Mouse (Mus musculus) stomach, embryonic 16.5 days (tissue): ENCODE results near the gene Nup133. TPM values are rescaled to one million over a fixed set of nuclear protein-coding genes. Genes with fewer than 3 reads are reported as not detected.
A peak's percentile ranks its signal among the peaks of the same experiment; 100 is the strongest.

ENCODE experiments used
- ATAC-seq: fragments of 200-750 bp; cut with Nextera tagmentation; 2 replicates; pipeline ENCODE4 v1.8.0; 2017; ENCODE audit warnings: moderate number of reproducible peaks, moderate TSS enrichment; ENCODE audit not compliant: insufficient read depth, low FRiP score
- H3K27ac ChIP-seq: fragments of 300-500 bp; sonication (generic); 2 replicates; pipeline ENCODE4 v1.5.1; 2014; ENCODE audit warnings: low read length
- H3K27me3 ChIP-seq: fragments of 300-500 bp; sonication (generic); 2 replicates; pipeline ENCODE4 v1.6.1; 2014; ENCODE audit warnings: low read length, control low read depth, mixed read lengths; ENCODE audit not compliant: control insufficient read depth, insufficient read depth
- H3K36me3 ChIP-seq: fragments of 300-500 bp; sonication (generic); 2 replicates; pipeline ENCODE4 v1.6.1; 2014; ENCODE audit warnings: low read length; ENCODE audit not compliant: control insufficient read depth, insufficient read depth
- H3K4me1 ChIP-seq: fragments of 300-500 bp; sonication (generic); 2 replicates; pipeline ENCODE4 v1.6.1; 2014; ENCODE audit warnings: low read length, control low read depth, mixed read lengths; ENCODE audit not compliant: control insufficient read depth, insufficient read depth
- H3K4me2 ChIP-seq: fragments of 300-500 bp; sonication (generic); 2 replicates; pipeline ENCODE4 v1.6.1; 2014; ENCODE audit warnings: low read depth, low read length, mixed read lengths
- H3K4me3 ChIP-seq: fragments of 300-500 bp; sonication (generic); replicated peaks from 2 replicates; pipeline ENCODE4 v1.5.1; 2014; ENCODE audit warnings: mild to moderate bottlenecking, low read length
- H3K9ac ChIP-seq: fragments of 300-500 bp; sonication (generic); 2 replicates; pipeline ENCODE4 v1.6.1; 2014; ENCODE audit warnings: low read length
- H3K9me3 ChIP-seq: fragments of 300-500 bp; sonication (generic); replicated peaks from 2 replicates; pipeline ENCODE4 v1.6.1; 2016; ENCODE audit warnings: low read length, control low read depth; ENCODE audit not compliant: control insufficient read depth
- WGBS: fragments of 180-500 bp; shearing (Covaris S2); extraction: QIAGEN DNeasy Blood & Tissue Kit; methylation state at CpG from one replicate; pipeline ENCODE4 v1.1.7; 2014; 5-methylcytosine and 5-hydroxymethylcytosine counted together
- polyA plus RNA-seq: library from polyadenylated mRNA; unstranded; fragments of >200 nt; fragmentation: Nextera tagmentation; extraction: Ambion mirVana; gene quantifications from 2 replicates; pipeline ENCODE4 v1.2.1, GENCODE M21; 2015

Nup133 gene
- polyA plus RNA-seq, 1 experiment from 2014 or later, result 28.3 TPM

DNA sequence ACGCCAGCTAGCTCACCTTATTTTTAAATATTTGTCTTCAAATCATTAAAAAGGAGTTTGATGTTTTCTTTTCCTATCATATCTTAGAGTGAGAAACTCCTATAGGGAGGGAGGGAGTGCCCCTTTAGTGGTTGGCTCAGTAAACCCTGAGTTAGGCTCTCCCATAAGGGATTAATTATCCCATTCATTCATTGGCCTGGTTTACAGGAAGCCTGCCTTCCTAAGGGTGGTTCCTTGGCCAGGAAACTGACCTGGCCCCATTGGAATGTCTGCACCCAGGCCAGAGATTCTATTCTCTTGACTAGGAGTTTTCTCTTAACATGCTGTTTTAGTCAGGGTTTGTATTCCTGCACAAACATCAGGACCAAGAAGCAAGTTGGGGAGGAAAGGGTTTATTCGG is 61.1 kb downstream of the Nup133 start:
- H3K9me3 ChIP-seq, result no peaks in the 10 kb centered on the region
- 77% methylated on average over 2 of the region's 2 CpGs for WGBS
- peaks cover 5% of the 10 kb centered on the region for H3K4me1 ChIP-seq
- no peak overlapping the region for H3K27ac ChIP-seq
- peaks cover 24% of the 10 kb centered on the region for H3K27me3 ChIP-seq
- no peaks in the 10 kb centered on the region for H3K36me3 ChIP-seq
- no peak overlapping the region for H3K9ac ChIP-seq
- H3K4me3 ChIP-seq, result no peak overlapping the region
- ATAC-seq, result no peak
- no peak overlapping the region for H3K4me2 ChIP-seq

- H3K4me2 ChIP-seq, result no peak overlapping the region
- no peak for ATAC-seq
- no peak overlapping the region for H3K27ac ChIP-seq
- H3K4me1 ChIP-seq, result peaks cover 5% of the 10 kb centered on the region
- no peak overlapping the region for H3K4me3 ChIP-seq
- no peaks in the 10 kb centered on the region for H3K9me3 ChIP-seq
- WGBS, result 94% methylated on average over 4 of the region's 4 CpGs
- H3K9ac ChIP-seq, result no peak overlapping the region
- peaks cover 16% of the 10 kb centered on the region for H3K27me3 ChIP-seq
- no peaks in the 10 kb centered on the region for H3K36me3 ChIP-seq
These were observed 61.9 kb downstream of the Nup133 start for GRCm38 (mm10) chr8:123887163-123887562.

GRCm38 (mm10) chr8:123884721-123885565 is 64.1 kb downstream of the Nup133 start:
- H3K36me3 ChIP-seq, result no peaks in the 10 kb centered on the region
- no peaks in the 10 kb centered on the region for H3K27me3 ChIP-seq
- peak; percentile 69; the same call in 1 of the 2 replicates for ATAC-seq
- 6% methylated on average over 14 of the region's 14 CpGs for WGBS
- H3K4me2 ChIP-seq, result no peak overlapping the region
- no peaks in the 10 kb centered on the region for H3K9me3 ChIP-seq
- no peak overlapping the region for H3K4me3 ChIP-seq
- H3K27ac ChIP-seq, result peak overlapping the region; percentile 14; the same call in 1 of the 2 replicates
- no peak overlapping the region for H3K9ac ChIP-seq
- H3K4me1 ChIP-seq, result peaks cover 5% of the 10 kb centered on the region

- Histone ChIP-seq H3K4me2 (no peak overlapping the region), H3K4me3 (no peak overlapping the region), H3K9me3 (no peaks in the 10 kb centered on the region), H3K4me1 (peaks cover 5% of the 10 kb centered on the region), H3K36me3 (no peaks in the 10 kb centered on the region), H3K27ac (no peak overlapping the region), H3K9ac (no peak overlapping the region), H3K27me3 (no peaks in the 10 kb centered on the region)
- ATAC-seq, result no peak
- WGBS, result 78% methylated on average over 4 of the region's 4 CpGs
These were observed 66.0 kb downstream of the Nup133 start for GRCm38 (mm10) chr8:123883094-123883493.

GRCm38 (mm10) chr8:123882412-123882811 is 66.7 kb downstream of the Nup133 start:
- WGBS, result 70% methylated on average over 2 of the region's 2 CpGs
- ATAC-seq, result no peak
- Histone ChIP-seq H3K9me3 (no peaks in the 10 kb centered on the region), H3K9ac (no peak overlapping the region), H3K4me2 (no peak overlapping the region), H3K4me1 (peaks cover 5% of the 10 kb centered on the region), H3K36me3 (no peaks in the 10 kb centered on the region), H3K27me3 (no peaks in the 10 kb centered on the region), H3K4me3 (no peak overlapping the region), H3K27ac (no peak overlapping the region)

DNA sequence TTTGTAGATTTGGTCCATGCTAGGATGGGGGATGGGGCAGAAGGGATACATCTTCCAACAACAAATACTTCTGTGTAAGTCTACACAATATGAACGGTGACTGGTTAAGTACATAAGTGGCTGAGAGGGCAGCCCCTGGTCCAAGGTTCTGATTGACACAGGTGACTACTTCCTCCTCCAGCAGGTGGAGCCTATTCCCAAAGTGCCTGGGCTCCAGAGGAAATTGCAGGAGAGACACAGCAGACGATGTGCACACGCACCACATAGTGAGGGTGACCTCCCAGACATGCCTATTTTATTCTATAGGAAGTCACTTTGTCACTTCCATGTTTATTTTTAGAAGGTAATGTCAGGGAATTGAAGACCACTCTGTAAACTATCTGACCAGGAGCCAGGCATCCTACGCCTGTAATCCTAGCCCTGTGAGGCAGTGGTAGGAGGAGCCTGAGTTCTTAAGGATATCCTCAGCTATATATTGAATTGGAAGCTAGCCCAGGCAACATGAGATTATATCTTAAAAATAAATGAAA is 68.2 kb downstream of the Nup133 start:
- no peak for ATAC-seq
- Histone ChIP-seq H3K4me3 (no peak overlapping the region), H3K9ac (no peak overlapping the region), H3K27me3 (no peaks in the 10 kb centered on the region), H3K4me1 (peaks cover 5% of the 10 kb centered on the region), H3K4me2 (no peak overlapping the region), H3K9me3 (no peaks in the 10 kb centered on the region), H3K36me3 (no peaks in the 10 kb centered on the region), H3K27ac (no peak overlapping the region)
- 25% methylated on average over 4 of the region's 4 CpGs for WGBS

- peaks cover 5% of the 10 kb centered on the region for H3K4me1 ChIP-seq
- H3K27ac ChIP-seq, result no peak overlapping the region
- H3K36me3 ChIP-seq, result no peaks in the 10 kb centered on the region
- no peak for ATAC-seq
- 54% methylated on average over 10 of the region's 10 CpGs for WGBS
- H3K9me3 ChIP-seq, result no peaks in the 10 kb centered on the region
- no peak overlapping the region for H3K4me3 ChIP-seq
- no peak overlapping the region for H3K9ac ChIP-seq
- H3K4me2 ChIP-seq, result no peak overlapping the region
- no peaks in the 10 kb centered on the region for H3K27me3 ChIP-seq
These were observed 68.8 kb downstream of the Nup133 start for GRCm38 (mm10) chr8:123880271-123880670.

DNA sequence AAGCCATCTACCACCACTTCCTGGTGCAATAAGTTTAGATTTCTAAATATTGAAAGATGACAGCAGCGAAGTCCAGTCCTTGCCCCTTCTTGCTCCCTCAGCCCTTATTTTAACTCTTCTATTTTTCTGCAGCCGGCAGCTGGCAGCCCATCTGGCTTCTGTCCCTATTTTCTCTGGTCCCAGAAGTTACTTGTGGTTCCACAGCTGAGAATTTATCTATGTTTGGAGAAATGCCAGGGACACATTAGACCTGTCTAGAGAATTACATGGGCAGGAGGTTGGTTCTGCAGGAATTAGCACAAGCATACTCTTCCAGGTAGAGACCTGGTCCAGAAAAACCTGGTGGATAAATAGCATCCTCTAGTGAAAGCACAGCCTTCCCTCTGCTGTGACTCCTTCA is 71.2 kb downstream of the Nup133 start:
- H3K9ac ChIP-seq, result no peak overlapping the region
- H3K27me3 ChIP-seq, result no peaks in the 10 kb centered on the region
- ATAC-seq, result no peak
- H3K4me3 ChIP-seq, result no peak overlapping the region
- H3K4me1 ChIP-seq, result no peaks in the 10 kb centered on the region
- WGBS, result 49% methylated on average over 2 of the region's 2 CpGs
- no peaks in the 10 kb centered on the region for H3K9me3 ChIP-seq
- no peak overlapping the region for H3K27ac ChIP-seq
- no peaks in the 10 kb centered on the region for H3K36me3 ChIP-seq
- no peak overlapping the region for H3K4me2 ChIP-seq

GRCm38 (mm10) chr8:123874324-123874723 is 74.7 kb downstream of the Nup133 start:
- 74% methylated on average over 11 of the region's 11 CpGs for WGBS

More at GRCm38 (mm10) chr8:123874324-123874723, 74.7 kb downstream of the Nup133 start:
- no peaks in the 10 kb centered on the region for H3K27me3 ChIP-seq
- no peak overlapping the region for H3K9ac ChIP-seq
- H3K4me2 ChIP-seq, result no peak overlapping the region
- no peaks in the 10 kb centered on the region for H3K36me3 ChIP-seq
- no peak for ATAC-seq
- H3K4me1 ChIP-seq, result no peaks in the 10 kb centered on the region
- H3K27ac ChIP-seq, result no peak overlapping the region
- no peak overlapping the region for H3K4me3 ChIP-seq
- H3K9me3 ChIP-seq, result no peaks in the 10 kb centered on the region
